Mouse (Mus musculus) bone marrow macrophage, adult 2 months (primary cell): ENCODE measurements at regions not wholly inside any gene's neighbourhood (a gene's known extent, or its start where the extent isn't known, plus 50 kb on each side); places are given as distances from the start of the nearest gene placed in this dataset.

ENCODE experiments used
- H3K27ac ChIP-seq: 2 replicates; pipeline ENCODE4 v1.5.1; 2012; ENCODE audit warnings: low read depth, low read length; ENCODE audit not compliant: insufficient read depth
- H3K4me1 ChIP-seq: 2 replicates; pipeline ENCODE4 v1.6.1; 2012; ENCODE audit warnings: low read length; ENCODE audit not compliant: control insufficient read depth, insufficient read depth
- H3K4me3 ChIP-seq: 2 replicates; pipeline ENCODE4 v1.5.1; 2012; ENCODE audit warnings: mild to moderate bottlenecking, low read length, moderate library complexity; ENCODE audit not compliant: insufficient read depth
- CTCF ChIP-seq: IDR thresholded peaks from 2 replicates; pipeline ENCODE4 v1.5.1; 2012; ENCODE audit warnings: low read depth, mild to moderate bottlenecking, low read length, moderate library complexity
- POLR2A ChIP-seq: IDR thresholded peaks from 2 replicates; pipeline ENCODE4 v1.6.1; 2012; ENCODE audit warnings: mild to moderate bottlenecking, low read depth, low read length, borderline replicate concordance

- peaks cover 10% of the 10 kb centered on the region for H3K4me1 ChIP-seq
- TF ChIP-seq CTCF (no peak), POLR2A (no peak)
- H3K4me3 ChIP-seq: no peak overlapping the region
- no peak overlapping the region for H3K27ac ChIP-seq
Observed at GRCm38 (mm10) chr4:32176449-32177135, 62.0 kb upstream of the Bach2 start.

GRCm38 (mm10) chr4:32177933-32178639 is 60.5 kb upstream of the Bach2 start:
- Histone ChIP-seq H3K4me3 (no peak overlapping the region), H3K27ac (no peak overlapping the region), H3K4me1 (peaks cover 10% of the 10 kb centered on the region)
- TF ChIP-seq POLR2A (no peak), CTCF (no peak)

- H3K27ac ChIP-seq: no peak overlapping the region
- H3K4me1 ChIP-seq: peaks cover 10% of the 10 kb centered on the region
- H3K4me3 ChIP-seq: no peak overlapping the region
- TF ChIP-seq POLR2A: no peak
- TF ChIP-seq CTCF: no peak
Observed at GRCm38 (mm10) chr4:32179707-32180241, 58.8 kb upstream of the Bach2 start.

GRCm38 (mm10) chr4:32183791-32184190 is 54.8 kb upstream of the Bach2 start:
- Histone ChIP-seq H3K4me1 (peaks cover 24% of the 10 kb centered on the region), H3K4me3 (no peak overlapping the region), H3K27ac (no peak overlapping the region)
- TF ChIP-seq CTCF (no peak), POLR2A (no peak)

- Histone ChIP-seq H3K27ac (no peak overlapping the region), H3K4me3 (no peak overlapping the region), H3K4me1 (peaks cover 28% of the 10 kb centered on the region)
- TF ChIP-seq CTCF (no peak), POLR2A (no peak)
Observed at GRCm38 (mm10) chr4:32185986-32186385, 52.6 kb upstream of the Bach2 start.

- Histone ChIP-seq H3K4me3 (no peak overlapping the region), H3K4me1 (peaks cover 28% of the 10 kb centered on the region), H3K27ac (no peak overlapping the region)
- TF ChIP-seq POLR2A (no peak), CTCF (no peak)
Observed at GRCm38 (mm10) chr4:32187154-32187553, 51.5 kb upstream of the Bach2 start.

- H3K4me3 ChIP-seq: no peak overlapping the region
- H3K4me1 ChIP-seq: peaks cover 28% of the 10 kb centered on the region
- no peak overlapping the region for H3K27ac ChIP-seq
- TF ChIP-seq POLR2A (no peak), CTCF (no peak)
Observed at GRCm38 (mm10) chr4:32188076-32188475, 50.5 kb upstream of the Bach2 start.

GRCm38 (mm10) chr4:32188752-32189415 is 49.7 kb upstream of the Bach2 start:
- TF ChIP-seq POLR2A: no peak
- no peak for TF ChIP-seq CTCF
- H3K4me1 ChIP-seq: peaks cover 28% of the 10 kb centered on the region

More at GRCm38 (mm10) chr4:32188752-32189415, 49.7 kb upstream of the Bach2 start:
- H3K27ac ChIP-seq: no peak overlapping the region
- no peak overlapping the region for H3K4me3 ChIP-seq
